Mouse (Mus musculus): Measurements from ENCODE around the gene Dhx32.

DNA sequence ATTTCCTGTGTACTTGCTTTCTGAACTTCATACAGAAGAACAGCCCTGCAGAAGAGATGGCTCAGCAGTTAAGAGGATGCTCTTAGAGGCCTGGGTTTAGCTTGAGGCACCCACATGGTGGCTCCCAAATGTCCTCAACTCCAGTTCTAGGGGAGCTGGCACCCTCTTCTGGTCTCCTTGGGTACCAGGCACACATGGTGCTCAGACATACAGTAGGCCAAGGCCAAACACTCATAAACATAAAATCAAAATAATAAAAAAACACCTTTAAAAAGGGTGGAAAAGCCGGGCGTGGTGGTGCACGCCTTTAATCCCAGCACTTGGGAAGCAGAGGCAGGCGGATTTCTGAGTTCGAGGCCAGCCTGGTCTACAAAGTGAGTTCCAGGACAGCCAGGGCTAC lies 23.8 kb downstream of the Dhx32 start:
- TF ChIP-seq EP300 (IDR thresholded peaks at IDR 0.05) (no peak), CTCF (IDR thresholded peaks at IDR 0.05) (peak; percentile 18; the same call in 1 of the 2 replicates)
